Mouse (Mus musculus): Measurements from ENCODE around the gene Olfr25.

Gene Olfr25

DNA sequence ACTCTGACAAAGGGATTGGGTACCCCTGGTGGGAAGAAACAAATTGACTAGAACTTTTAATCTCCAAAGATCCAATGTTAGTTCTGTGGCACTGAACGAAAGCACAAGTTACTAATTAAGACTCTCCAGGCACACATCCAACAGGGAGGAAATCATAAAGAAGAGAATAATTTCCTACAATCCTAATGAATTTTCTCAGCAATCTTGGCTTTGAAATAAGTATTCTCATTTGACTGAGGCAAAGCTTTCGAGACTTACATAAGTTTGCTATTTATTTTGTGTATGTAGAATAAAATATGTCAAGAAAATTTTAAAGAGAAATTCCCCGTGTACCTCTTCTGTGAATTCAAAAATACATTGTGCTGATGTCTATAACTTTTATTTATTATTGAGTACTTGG lies at the start of gene Olfr25:
Gene Olfr25, plus strand, starts transcription at position 301 of the 400 bp plus-strand sequence.
- no peak for DNase-seq

DNA sequence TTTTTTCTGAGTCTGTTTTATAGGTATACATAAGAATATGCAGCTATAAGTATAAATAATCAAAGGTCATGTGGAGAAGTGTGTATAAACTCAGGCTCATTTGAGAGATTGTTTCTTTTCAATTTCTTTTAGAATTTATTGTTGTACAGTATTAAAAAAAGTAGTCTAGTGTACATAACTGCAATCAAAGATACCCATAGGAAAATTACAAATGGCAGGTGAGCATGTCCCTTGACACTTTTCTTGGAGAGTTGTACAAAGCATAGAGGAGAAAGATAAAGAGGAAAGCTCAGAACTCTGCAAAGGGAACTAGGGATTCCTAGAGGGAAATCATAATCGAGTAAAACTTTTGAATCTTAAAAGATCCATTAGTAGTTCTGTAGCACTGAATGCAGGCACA lies 38.1 kb upstream of the Olfr25 start, which contains the start of gene Olfr896-ps1:
Gene Olfr896-ps1, plus strand, starts transcription at position 301 of the 400 bp plus-strand sequence.
- no peak for DNase-seq

DNA sequence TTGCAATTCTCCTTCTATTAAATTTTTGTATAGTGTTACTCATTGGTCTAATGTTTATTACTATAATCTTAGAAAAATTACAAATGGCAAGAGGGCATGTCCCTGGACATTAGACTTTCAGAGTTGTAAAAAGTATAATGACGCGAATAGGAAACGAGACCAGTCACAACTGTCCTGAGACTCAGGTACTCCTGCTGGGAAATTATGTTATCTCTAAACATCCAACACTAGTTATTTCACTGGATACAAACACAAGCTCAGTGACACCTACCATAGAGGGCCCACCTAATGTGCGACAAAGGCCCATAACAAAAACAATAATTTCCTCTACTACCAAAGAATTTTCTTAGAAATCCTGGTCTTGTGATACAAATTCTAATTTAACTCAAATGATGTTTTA lies 19.3 kb downstream of the Olfr25 start, which contains the start of gene Olfr898:
Gene Olfr898, plus strand, starts transcription at position 301 of the 400 bp plus-strand sequence.
- DNase-seq: no peak

DNA sequence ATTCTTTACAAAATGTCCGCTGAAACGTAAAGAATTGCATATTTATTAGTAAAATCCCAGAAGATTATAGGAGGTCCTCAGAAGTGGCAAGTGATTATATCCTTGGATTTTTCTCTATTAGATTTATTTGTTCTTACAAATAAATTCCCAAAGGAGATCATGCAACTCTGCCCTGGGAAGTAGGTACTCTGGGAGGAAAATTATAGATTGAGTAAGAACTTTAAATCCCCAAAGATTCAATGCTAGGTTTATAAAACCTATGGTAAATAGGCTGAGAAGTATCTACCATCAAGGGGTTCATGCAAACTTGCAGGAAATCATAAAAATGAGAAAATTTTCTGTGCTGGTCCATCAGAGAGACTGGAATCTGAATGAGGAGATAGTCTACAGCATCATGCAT lies 37.7 kb downstream of the Olfr25 start, which contains the start of gene Olfr250:
Gene Olfr250, plus strand, starts transcription at position 301 of the 400 bp plus-strand sequence.
- DNase-seq: no peak

DNA sequence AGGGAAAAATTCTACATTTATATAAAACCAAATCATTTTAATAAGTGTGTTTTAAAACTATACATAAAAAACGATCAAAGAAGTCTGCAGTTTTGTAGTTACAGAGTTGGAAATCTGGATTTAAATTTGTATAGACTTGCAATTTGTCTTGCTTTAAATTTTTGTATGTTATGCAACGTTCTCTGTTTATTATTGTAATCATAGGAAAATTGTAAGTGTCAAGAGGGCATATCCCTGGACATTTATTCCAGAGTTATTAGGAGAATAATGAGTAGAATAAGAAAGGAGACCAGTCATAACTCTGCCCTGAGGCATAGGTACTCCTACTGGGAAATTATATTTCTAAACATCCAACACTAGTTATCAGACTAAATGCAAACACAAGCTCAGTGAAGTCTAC lies 47.9 kb downstream of the Olfr25 start, which contains the start of gene Olfr251:
Gene Olfr251, plus strand, starts transcription at position 301 of the 400 bp plus-strand sequence.
- DNase-seq: no peak

Measured in lung, postnatal 10 days (tissue).